Mouse (Mus musculus) spleen, postnatal 14 days (tissue): ENCODE data around the gene Traf7.
A peak's percentile ranks its signal among the peaks of the same experiment; 100 is the strongest.

Source experiments
- DNase-seq, 2 experiments: peaks; one replicate each; pipeline ENCODE4 v3.0.0; 2021 to 2022; ENCODE audit warnings: low spot score in 2 of 2

Gene Traf7

DNA sequence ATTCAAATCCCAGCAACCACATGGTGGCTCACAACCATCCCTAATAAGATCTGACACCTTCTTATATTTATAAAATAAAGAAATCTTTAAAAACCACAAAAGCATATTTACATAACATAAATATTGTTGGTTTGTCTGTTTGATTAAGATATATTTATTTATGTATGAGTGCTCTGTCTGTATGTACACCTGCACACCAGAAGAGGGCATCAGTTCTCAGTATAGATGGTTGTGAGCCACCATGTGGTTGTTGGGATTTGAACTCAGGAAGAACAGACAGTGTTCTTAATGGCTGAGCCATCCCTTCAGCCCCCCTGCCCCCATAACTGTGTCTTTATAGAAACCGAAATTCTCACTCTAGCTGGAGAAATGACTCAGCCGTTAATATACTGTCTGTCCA, 17.5 kb upstream of the Traf7 start:
- DNase-seq = no peak

DNA sequence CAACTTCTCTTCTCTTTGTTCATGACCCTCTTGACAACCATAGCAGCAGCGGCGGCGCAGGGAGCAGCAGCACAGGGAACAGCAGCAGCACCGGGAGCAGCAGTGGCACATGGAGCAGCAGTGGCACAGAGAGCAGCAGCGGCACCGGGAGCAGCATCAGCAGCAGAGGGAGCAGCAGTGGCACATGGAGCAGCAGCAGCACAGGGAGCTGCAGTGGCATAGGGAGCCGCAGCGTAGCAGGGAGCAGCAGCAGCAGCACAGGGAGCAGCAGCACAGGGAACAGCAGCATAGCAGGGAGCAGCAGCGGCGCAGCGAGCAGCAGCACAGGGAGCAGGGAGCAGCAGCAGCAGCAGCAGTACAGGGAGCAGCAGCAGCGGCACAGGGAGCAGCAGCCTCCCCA, 16.9 kb upstream of the Traf7 start:
- no peak for DNase-seq

GRCm38 (mm10) chr17:24540375-24540774, 12.6 kb upstream of the Traf7 start:
- DNase-seq = peak in 1 of 2 experiments; percentile 54

DNA sequence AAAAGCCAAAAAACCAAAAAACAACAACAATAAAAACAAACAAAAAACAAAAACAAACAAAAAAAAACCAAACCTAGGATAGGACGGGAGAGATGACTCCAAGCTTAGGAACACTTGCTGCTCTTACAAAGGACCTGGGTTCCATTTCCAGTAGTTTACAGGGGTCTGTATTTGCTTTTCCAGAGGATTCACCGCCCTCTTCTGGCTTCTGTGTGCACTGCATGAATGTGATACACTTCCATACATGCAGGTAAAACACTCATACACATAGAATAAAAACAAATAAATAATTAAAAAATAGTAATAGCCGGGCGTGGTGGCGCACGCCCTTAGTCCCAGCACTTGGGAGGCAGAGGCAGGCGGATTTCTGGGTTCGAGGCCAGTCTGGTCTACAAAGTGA, 11.2 kb upstream of the Traf7 start:
- DNase-seq = peak in 1 of 2 experiments; percentile 47

DNA sequence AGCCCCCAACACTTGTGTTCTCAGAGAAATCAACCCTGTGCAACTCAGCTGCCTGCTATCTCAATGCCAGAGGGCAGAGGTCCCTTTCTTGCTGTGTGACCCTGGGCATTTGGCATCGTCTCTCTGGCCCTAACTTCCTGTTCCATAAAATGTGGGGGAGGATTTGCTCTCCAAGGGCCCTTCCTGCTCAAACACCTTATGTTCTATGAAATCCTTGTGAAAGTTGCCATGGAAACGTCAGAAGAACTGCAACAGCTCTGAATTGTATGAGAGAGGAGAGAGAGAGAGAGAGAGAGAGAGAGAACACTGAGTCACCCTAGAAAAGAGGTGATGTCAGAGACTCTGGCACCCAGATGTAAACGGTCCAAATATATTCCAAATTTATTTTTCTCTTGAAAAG, 9.8 kb upstream of the Traf7 start:
- no peak for DNase-seq

- DNase-seq = no peak
Observed at GRCm38 (mm10) chr17:24535300-24535699, 7.6 kb upstream of the Traf7 start.

GRCm38 (mm10) chr17:24534160-24534718, 6.5 kb upstream of the Traf7 start, which contains the start of gene Rab26:
Gene Rab26, minus strand, starts transcription at chr17:24534210.
- no peak for DNase-seq

GRCm38 (mm10) chr17:24533099-24533992, 5.6 kb upstream of the Traf7 start:
- peak; percentile 74 to 80 for DNase-seq

GRCm38 (mm10) chr17:24532045-24532444, 4.3 kb upstream of the Traf7 start:
- DNase-seq = no peak

GRCm38 (mm10) chr17:24531064-24531463, 3.3 kb upstream of the Traf7 start:
- no peak for DNase-seq

- no peak for DNase-seq
Observed at GRCm38 (mm10) chr17:24530361-24531050, 2.8 kb upstream of the Traf7 start.

DNA sequence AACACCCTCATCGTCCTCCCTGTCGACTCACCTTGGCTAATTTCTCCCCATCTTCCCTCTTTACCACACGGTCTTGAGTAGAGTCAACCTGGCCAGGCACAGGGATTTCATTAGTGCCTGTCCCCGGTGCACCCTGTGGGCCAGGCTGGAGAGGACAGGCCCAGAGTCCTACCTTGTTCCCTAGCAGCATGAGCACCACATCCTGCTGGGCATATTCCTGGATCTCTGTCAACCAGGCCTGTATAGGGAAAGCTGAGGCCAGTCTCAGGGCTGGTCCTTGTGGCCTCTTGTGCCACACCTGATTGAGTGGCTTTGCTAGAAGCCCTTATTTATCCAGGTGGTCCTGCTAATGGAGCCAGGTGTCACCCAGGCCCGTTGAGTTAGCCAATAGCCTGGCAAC, 2.1 kb upstream of the Traf7 start:
- no peak for DNase-seq

GRCm38 (mm10) chr17:24529007-24529451, 1.3 kb upstream of the Traf7 start:
- peak in 1 of 2 experiments; percentile 62 for DNase-seq

DNA sequence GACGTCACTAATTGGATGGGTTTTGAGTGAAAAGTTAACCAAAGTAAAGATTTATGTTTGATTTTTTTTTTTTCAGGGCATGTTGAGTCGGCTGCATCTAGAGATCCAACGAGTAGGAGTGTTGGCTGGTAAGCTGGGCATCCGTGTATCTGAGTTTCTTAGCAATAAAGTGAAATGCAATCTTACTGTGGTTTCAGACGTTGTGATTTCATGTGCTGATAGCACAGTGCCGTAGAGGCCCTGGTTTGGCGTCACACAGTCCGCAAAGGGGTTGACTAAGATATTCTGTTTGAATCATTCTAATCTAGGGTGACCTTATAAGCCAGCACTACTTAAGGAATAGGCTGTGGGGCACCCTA, 801 bp upstream of the Traf7 start:
- no peak for DNase-seq

DNA sequence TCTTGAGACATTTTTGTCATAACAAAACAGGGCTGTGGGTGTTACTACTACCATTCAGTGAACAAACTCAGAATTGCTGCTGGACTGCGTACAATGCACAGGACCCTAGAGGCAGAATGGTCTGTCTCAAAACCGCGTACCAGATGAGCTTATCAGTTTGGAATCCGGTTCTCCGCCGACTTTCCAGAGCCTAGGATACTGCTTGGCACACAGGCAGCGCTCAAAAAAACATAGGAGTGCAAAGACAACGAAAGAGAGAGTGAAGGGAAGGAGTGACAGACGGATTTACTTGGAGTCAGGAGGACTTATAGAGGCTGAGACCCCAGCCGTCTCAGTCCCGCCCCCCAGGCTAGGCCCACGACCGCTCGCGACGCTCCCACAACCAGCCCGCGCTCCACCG, 423 bp downstream of the Traf7 start:
- no peak for DNase-seq

DNA sequence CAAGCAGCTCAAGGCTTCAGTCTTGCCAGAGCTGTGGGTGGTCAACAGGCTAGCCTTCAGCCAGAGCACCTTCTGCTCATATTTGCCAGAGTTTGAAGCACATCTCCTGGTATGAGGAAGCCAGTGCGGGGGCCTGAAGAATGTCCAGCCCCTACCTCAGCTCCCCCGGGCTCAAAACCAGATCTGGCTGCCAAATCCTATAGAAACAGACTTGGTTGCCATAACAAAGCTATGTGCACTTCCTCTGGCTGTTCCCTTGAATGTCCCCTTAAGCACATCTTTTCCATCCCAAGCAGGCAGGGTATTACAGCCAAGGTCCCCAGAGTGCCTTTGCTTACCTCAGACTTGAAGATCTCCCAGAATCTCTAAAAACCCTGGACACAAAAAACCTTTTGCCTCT, 3.0 kb downstream of the Traf7 start:
- no peak for DNase-seq

DNA sequence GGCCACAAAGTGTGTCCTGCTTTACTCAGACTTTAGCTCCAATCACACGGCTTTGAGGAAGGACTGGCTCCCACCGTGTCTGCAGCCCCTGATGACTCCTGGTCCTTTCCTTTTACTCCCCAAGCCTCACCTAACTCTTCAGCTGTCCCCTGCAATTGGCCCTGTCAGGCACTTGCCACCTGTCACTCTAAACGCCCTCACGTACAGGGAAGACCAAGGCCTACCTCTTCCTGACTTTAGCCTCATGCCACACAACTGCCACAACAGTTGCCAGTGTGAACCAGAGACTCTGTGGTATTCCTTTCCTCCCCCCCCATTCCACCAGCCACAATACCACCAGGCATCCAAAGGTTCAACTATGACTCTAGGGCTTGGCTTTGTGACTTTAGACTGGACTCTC, 7.3 kb downstream of the Traf7 start:
- DNase-seq = no peak

DNA sequence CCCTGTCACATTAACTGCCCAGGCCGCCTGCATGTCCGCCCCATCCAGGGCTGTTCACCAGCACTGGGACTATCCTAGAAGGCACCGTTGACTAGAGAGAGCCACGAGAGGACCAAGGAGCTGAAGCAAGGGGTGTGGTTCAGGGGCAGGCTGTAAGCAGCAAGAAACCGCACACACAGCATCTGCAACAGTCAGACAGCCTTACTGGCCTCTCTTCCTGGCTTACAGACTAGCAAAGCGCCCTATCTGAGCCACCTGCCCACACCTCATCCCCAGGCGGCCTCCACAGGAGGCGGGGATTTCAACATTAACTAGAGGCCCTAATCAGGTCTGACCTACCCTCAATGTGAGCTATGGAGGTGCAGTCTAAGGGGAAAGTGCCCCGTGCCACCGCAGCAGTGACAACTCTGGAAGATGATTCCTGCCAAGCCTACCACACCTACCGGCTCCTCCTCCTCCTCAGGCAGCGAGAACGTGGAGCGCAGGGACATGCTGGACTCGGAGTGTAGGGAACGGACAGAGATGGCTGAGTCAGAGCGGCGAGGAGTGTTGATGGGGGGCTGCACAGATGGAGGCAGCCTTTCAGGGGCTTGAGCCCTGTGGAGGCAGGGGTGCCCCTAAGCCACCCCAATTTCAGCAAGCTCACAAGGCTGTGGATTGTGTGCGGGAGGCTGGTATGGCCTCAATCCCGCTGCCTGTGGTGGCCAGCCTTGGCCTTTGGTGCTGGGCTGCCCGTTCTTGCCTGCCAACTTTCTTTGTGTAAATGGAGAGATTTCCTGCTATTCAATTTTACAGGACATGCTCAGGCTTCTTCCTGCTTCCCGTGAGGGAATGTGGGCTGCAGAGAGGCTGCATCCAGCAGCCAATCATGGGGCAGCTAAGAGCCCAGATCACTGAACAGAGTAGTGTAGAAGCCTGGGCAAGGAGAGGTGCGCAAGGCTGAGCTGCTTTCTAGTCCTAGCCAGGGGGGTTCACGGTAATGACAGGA, 13.2 kb downstream of the Traf7 start:
- DNase-seq = no peak

DNA sequence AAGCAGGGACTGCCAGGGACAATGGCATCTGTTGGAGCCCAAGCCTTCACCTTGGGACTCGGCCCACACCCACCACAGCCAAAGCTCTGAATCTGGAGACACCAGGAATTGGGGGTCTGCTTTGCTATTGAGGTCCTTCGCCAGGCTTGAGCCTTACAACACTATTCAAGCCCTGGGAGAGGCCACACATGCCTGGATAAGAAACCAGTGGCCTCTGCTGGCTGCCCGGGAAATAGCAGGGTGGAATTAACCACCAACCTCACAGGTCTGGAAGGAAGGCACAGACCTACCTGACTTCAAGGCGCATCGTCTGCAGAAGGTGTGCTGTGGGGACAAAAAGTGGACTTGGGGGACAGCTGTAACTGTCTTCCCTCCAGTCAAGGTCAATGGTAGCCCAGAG, 14.1 kb downstream of the Traf7 start:
- no peak for DNase-seq

DNA sequence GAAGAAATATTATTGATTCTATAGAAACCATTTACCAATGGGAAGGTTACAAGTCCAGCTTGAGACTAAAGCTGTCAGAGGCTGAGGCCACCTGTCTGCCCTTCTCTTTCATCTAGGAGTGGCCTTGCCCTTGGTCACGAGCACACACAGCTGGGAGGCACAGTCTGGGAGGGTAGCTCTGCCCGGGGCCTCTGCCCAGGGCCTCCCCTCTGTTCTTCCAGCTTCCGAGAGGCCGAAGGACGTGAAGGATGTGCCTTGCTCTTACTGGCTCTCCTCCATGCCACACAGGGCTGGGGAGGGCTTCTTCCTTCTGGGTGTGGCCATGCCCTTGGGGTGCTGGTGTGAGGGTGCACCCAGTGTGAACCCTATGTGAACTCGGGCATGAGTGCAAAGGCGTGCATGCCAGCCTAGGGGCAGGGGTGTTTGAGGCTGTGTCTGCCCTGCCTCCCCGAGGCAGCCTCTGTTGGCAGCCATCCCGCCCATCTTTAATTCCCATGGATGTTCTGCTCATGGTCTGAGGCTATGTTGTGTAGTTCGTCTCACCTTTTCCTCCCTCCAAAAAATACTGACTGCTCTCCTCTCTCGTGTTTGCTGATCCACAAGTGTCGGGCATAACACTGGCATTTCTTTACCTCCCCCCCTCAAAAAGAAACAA, 19.8 kb downstream of the Traf7 start:
- no peak for DNase-seq

DNA sequence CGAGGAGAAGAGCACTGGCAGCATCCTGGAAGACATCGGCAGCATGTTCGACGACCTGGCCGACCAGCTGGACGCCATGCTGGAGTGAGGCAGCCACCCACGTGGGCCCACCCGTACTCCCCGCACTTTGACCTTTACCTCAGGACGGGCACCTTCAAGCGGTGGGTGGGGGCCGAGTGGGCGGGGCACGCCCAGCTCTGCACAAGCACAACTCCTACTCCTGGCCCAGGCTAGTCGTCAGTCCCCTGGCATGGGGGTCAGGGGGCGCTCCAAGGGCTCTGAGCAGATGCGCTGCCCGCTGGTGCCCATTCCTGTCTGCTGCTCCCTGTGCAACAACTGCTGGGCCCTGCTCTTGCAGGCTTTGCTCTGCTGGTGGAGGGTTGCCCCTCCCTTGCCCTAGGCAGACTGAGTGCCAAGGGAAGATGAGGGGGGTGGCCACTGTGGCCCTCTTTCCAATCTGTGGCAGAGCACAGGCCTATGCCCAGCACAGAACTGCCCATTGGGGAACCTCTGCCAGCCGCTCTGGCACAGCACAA, 20.5 kb downstream of the Traf7 start:
- DNase-seq = no peak
